Mouse (Mus musculus) embryonic fibroblast, embryonic 13.5 days (primary cell): ENCODE measurements around the gene Cwc27.

Experiments used
- CTCF ChIP-seq: IDR thresholded peaks from 2 replicates; pipeline ENCODE4 v1.5.1; 2011; ENCODE audit warnings: mild to moderate bottlenecking, control low read depth, low read length, moderate library complexity, borderline replicate concordance; ENCODE audit not compliant: insufficient read depth
- POLR2A ChIP-seq: IDR thresholded peaks from 2 replicates; pipeline ENCODE4 v1.6.1; 2011; ENCODE audit warnings: low read depth, mild to moderate bottlenecking, control low read depth, low read length, moderate library complexity

DNA sequence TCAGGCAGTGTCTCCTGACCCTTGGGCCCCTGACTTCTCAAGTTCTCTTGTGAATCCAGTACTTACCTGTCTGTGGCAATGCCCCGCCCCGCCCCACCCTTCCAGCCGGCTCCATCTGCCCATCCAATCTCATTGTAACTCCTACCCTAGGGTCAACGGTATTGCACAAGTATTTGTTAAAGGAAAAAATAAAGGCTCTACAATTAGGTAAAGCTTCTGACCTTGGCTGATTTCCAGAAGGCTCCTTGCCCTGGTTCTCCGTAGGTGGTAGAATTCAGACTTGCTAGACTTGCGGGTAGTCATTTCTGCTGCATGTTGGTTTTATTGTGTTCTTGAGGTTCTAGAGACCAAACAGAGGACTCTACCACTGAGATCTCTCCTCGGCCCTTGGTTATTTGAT, 226.0 kb downstream of the Cwc27 start:
- TF ChIP-seq CTCF (no peak), POLR2A (no peak)
